Mouse (Mus musculus) urinary bladder, postnatal 25 days (tissue): ENCODE measurements around the gene Camk1.

Experiments used
- DNase-seq: peaks from one replicate; pipeline ENCODE4 v3.0.0; 2022; ENCODE audit warnings: low spot score

The Camk1 gene

DNA sequence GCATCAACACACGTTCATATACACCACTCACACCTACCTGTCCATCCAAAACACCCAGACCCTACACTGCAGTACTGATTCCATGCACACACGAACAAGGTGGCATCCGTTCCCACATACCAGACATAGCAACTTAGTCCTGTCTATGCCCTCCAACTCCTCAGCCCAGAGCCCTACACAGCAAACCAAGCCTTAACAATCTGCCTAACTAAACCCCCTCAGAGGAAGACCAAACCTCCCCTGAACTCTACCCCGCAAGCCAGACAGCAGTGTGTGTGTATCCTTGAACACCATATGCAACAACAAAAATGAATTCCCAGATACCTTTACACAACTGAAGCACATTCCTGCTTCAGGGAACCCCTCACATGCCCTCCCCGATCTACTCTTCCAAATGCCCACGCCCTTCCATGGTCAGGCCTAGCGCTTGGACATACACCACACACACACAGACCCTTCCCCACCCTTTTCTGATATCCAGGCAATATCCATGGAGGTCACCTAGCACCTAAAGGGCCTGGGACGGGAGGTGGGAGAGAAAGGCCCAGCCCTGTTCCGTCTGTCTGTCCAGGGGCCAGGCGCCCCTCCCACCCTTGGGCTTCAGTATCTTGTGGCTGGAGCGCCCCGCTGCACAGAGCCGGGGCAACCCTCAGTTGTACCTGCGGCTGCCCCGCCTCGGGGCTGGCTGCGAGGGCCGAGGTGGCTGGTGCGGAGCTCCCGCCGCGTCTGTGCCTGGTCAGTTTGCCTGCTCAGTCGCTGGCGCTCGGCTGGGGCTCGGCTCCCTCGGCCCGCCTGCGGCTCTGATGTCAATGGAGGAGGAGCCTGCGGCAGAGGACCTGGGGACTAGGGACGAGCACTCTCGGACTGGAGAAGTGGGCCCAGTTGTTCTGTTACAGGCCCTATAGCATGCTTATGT, at the start of gene Camk1:
Gene Camk1 (minus strand): TSS at position 808 of the 916 bp plus-strand sequence.
- peak; percentile 70 for DNase-seq

- peak; percentile 21 for DNase-seq
Observed at GRCm38 (mm10) chr6:113392387-113393071, 48.7 kb upstream of the Camk1 start.

GRCm38 (mm10) chr6:113392015-113392386, 48.2 kb upstream of the Camk1 start:
- no peak for DNase-seq

- no peak for DNase-seq
Observed at GRCm38 (mm10) chr6:113390715-113391114, 46.9 kb upstream of the Camk1 start.

- no peak for DNase-seq
Observed at GRCm38 (mm10) chr6:113388960-113389359, 45.2 kb upstream of the Camk1 start, which contains the start of gene Ttll3. Gene Ttll3, plus strand, starts transcription at chr6:113389260.

DNA sequence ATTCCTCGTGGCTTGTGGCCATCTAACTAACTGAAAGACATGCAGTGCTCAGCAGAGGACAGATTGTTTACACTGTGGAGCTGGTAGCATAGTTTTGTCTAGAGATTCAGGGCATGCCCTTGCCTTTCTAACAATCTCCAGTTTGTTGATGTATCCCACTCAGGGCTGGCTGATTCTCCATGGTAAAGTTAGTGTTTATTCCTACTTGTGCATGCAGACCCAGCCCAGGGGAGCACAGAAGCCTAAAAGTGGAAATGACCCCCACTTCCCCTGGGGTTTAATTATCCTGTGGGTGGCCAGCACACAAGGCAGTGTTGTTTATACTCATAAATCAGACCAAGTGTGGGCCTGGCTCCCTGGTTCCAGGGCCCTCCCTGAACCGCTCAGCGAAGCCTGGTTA, 42.2 kb upstream of the Camk1 start:
- DNase-seq: no peak

- no peak for DNase-seq
Observed at GRCm38 (mm10) chr6:113385160-113385714, 41.5 kb upstream of the Camk1 start.

DNA sequence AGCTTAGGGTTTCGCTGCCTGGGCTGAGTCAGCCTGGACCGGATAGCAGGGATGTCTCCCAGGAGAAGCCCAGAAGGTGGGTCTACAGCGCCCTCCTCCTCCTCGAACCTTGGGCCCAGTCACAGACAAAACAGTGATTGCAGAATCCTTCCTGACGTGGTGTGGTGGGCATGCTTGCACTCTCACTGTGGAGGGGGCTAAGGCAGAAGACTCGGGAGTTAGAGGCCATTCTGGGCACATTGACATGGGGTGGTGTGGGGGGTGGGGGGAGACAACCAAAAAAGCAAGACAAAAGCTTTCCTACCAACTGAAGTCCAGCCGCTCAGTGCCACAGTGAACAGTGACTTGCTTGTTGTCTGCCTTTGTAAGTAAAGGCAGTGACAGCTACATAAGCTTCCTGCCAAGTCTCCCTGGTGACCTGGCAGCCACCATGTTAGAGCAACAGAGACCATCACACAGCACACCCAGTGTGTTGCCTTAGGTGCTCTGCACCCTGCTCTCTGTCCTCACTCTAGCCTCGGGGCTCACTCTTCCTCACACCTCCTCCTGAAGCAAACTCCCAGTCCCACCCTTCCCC, 40.7 kb upstream of the Camk1 start:
- no peak for DNase-seq

- no peak for DNase-seq
Observed at GRCm38 (mm10) chr6:113380480-113380879, 36.7 kb upstream of the Camk1 start.

GRCm38 (mm10) chr6:113379246-113379645, 35.5 kb upstream of the Camk1 start:
- no peak for DNase-seq

GRCm38 (mm10) chr6:113377496-113378385, 34.0 kb upstream of the Camk1 start, which contains the start of the genes Tada3 and Arpc4:
Gene Tada3, minus strand, starts transcription at chr6:113377883.
Gene Arpc4, plus strand, starts transcription at chr6:113378115.
- DNase-seq: peak; percentile 85

- DNase-seq: no peak
Observed at GRCm38 (mm10) chr6:113377172-113377495, 33.4 kb upstream of the Camk1 start.

DNA sequence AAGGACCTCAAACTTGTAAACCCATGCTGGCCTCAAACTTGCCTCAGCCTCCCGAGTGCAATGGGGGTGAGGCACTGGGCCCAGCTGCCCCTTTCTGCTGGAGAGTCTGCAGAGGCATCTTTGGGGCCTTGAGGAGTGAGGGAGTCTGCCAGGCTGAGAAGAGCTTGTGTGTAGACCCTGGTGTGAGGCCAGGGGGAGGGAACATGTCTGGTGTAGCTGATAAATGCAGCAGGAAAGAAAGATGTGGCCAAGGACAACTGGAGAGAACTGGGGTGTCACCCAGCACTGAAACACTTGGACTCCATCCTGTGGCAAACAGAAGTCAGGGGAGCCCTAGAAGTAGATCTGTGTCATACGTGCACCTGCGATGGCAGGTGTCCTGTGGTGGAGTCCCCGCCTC, 29.7 kb upstream of the Camk1 start:
- no peak for DNase-seq

GRCm38 (mm10) chr6:113370194-113370929, 26.6 kb upstream of the Camk1 start:
- no peak for DNase-seq

GRCm38 (mm10) chr6:113368577-113368976, 24.8 kb upstream of the Camk1 start:
- DNase-seq: no peak

DNA sequence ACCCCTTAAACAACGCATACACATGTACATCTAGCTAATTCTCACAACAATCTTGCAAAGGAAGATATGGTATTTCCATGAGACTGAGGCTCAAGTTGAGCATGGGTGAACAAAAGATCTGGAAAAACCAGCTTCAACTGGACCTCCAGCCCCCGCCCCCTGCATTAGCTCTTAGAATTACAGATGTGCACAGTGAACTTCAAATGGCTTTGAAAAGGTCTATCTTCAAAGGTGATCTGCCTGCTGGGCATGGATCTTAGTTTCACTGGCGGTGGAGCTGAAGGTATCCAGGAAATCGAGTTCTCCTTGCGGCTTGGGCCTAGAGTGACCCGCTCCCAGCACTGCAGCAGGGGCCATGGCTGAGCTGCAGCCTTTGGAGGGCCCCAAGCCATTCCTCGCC, 24.3 kb upstream of the Camk1 start:
- DNase-seq: no peak

- DNase-seq: no peak
Observed at GRCm38 (mm10) chr6:113367574-113367973, 23.8 kb upstream of the Camk1 start.

GRCm38 (mm10) chr6:113366639-113367038, 22.9 kb upstream of the Camk1 start:
- DNase-seq: no peak

GRCm38 (mm10) chr6:113364518-113365135, 20.8 kb upstream of the Camk1 start:
- DNase-seq: no peak

DNA sequence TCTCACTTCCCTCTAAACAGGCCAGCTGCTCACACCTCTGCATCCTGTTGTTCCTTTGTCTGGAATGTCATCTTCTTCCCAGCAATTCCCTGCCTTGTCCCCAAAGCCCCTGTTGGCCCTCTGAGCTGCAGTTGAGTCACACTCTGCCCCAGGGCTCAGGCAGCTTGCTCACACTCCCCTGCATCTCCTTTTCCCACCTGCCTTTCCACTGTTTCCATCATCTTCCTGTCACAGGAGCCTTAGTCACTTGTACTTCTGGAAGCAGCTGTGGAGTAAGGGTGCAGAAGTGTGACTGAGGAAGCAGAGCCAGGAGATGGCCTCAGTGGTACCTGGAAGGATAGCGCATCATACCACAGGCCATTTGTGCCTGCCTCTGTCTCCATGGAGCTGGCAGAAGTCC, 18.5 kb upstream of the Camk1 start:
- no peak for DNase-seq
